Mouse (Mus musculus) liver, adult (tissue): ENCODE results near the gene E130311K13Rik.

Experiments used
- GATA4 ChIP-seq: IDR thresholded peaks from 2 replicates; pipeline ENCODE4 v1.6.1; 2014; ENCODE audit warnings: mild to moderate bottlenecking, low read length; ENCODE audit not compliant: insufficient replicate concordance

E130311K13Rik gene

DNA sequence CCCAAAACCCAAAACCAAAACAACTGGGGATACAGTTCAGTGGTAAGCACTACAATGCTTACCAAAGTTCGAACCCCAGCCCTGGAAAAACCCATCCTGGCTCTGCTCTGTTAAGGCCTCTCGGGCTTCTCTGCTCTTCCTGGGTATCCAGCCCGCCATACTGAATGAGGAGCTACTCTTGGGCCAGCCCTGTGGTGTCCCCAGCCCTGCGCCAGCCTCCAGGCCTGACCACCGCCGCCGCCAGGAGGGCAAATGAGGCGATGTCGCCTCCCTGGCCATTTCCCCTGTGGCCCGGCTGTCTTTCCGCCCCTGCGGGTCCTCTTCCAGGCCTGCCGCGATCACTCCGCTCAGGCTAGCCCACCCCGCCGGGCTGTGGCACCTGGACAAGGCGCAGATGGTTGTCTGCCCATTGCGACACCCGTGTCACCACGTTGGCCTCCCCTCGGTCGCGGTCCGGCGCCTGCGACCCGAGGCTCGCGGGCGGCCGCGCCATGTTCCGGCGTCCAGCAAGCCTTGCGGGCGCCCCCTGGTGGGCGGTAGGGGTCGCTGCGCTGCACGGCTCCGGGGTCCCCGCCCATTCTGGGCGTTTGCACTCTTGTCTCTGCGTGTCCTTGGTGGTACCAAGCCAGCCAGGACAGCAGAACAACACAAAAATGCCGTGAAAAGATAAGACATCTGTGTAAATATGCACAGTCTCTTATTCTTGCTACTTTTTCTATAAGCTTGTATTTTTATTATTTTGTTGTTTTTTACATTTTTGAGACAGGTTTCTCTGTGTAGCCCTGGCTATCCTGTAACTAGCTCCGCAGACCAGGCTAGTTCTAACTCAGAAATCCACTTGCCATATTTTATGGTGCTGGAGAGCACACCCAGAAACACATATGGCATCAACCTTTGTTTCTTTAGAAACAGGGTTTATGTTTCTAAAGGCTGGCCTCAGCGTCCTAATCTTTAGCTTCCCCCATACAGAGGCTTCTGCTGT, at the start of gene E130311K13Rik:
Gene E130311K13Rik, minus strand, starts transcription at position 595 of the 982 bp plus-strand sequence.
- TF ChIP-seq GATA4, result no peak

DNA sequence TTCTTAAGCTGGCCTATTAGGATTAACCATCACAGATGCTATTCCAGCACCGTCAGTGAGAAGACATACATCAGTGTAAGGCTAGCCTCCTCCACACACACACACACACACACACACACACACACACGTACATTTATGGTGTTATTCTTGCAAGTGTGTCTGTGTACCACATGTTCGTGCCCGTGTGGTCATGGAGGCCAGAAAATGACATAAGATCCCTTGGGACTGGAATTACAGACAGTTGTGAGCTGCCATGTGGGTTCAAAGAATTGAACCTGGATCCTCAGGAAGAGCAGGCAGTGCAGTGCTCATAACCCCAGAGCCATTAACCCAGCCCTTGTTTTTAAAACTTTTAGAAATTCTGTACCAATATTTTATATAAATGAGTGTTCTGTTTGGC, 48.6 kb upstream of the E130311K13Rik start:
- no peak for TF ChIP-seq GATA4

DNA sequence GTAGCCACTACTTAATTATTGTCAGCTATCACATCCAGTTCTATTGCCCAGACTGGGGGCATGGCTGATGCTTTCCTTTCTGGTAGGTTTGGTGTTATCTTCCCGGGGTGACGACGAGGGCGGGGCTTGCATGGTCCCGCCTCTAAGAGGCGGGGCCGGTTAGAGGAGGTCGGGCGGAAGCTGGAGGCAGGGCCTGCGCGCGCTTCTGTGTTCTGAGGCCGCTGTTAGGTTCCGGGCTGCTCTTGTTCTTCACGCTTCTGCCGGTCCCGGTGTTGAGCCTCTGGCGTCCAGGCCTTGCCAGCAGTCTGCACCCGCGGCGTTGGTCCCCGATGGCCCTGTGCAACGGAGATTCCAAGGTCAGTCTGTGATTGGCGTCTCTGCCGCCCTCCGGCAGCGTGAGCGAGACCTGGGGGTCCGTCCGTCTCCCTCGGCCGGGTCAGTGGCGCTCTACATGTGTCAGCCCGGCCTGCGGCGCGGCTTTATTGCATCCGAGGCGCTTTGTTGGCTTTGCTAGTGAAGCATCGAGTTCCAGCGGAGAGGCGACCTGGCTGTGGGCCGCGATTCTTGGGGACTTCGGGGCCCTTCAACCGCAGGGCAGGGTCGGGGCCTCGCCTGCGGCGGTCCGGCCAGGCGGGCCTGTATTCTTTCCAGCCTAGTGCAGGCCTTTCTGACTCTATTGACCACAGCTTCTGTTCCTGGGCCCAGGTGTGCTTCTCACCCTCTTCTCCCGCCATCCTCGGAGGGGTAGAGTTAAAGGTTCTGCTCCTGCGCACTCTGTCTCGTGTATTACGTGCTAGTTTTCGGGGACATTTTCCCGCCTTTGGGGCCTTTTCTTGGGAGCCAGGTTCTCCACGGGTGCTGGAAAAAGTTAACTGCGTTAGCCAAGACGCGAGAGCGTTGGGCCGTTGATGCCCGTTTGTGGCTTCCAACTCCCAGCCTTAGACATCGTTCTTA, 47.0 kb upstream of the E130311K13Rik start, which contains the start of gene Gmps:
Gene Gmps, plus strand, starts transcription at position 152 of the 954 bp plus-strand sequence.
- peak; percentile 98; the same call in 1 of the 2 replicates for TF ChIP-seq GATA4

DNA sequence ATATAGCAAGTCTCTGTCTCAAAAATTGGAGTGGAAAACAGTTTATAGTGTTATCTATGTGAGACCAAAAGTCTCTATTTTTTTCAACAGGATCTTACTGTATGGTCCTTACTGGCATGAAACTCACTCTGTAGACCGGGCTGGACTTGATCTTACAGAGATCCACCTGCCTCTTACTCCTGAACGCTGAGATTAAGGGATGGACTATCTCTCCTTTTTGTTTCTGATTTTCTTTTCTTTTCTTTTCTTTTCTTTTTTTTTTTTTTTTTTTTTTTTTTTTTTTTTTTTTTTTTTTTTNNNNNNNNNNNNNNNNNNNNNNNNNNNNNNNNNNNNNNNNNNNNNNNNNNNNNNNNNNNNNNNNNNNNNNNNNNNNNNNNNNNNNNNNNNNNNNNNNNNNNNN, 36.7 kb upstream of the E130311K13Rik start:
- no peak for TF ChIP-seq GATA4

DNA sequence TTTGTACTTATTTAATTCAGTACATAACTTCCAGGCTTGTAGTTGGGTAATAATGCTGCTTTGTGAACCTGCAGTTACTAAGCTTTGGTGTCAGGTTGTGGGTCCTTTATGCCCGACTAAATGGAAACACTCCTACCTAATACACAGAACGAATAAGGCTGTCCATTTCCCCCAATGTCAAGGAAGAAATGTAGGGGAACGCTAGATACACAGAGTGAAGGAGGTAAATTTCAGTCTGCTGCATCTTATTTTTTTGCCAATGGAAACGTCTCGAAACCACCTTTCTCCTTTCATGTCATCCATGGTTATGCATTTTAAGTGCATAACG, 35.6 kb upstream of the E130311K13Rik start:
- no peak for TF ChIP-seq GATA4

DNA sequence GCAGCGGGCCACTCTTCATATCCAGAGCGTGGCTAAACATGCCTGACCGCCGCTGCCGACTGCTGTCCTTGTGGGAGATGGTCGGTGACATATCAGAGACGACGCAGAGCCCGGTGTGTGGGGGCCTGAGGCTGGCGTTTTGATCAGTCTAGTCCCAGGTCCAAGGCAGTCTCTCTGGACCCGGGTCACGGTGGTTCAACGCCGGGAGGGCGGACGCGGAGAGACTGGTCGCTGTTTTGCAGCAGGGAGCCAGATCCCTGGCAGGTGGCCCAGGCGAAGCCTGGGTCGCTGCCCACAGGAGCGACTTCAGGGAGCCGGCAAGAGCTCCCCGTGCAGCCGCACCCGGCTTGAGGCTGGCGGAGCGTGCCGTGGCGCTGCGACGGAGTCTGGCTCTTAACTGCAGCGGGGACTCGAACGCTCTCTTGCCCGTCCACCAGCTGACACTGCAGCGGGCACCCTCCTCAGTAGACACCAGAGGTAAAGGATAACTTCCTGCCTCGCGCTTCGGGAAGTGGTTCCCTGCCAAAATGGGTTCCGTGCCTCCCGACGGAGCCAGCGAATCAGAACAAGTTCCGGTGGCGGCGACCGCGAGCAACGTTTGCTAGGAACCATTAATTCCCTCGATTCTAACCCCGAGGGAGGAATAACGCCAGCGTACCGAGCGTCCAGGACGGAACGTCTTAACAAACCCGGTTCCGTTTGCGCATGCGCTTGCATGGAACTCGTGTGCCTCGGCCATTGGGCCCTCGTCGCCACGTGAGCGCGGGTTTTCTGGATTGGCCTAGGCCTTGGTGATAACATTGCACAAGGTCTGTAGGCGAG, 35.0 kb upstream of the E130311K13Rik start, which contains the start of gene Slc33a1:
Gene Slc33a1, minus strand, starts transcription at position 669 of the 822 bp plus-strand sequence.
- TF ChIP-seq GATA4, result peak; percentile 44; the same call in 1 of the 2 replicates

DNA sequence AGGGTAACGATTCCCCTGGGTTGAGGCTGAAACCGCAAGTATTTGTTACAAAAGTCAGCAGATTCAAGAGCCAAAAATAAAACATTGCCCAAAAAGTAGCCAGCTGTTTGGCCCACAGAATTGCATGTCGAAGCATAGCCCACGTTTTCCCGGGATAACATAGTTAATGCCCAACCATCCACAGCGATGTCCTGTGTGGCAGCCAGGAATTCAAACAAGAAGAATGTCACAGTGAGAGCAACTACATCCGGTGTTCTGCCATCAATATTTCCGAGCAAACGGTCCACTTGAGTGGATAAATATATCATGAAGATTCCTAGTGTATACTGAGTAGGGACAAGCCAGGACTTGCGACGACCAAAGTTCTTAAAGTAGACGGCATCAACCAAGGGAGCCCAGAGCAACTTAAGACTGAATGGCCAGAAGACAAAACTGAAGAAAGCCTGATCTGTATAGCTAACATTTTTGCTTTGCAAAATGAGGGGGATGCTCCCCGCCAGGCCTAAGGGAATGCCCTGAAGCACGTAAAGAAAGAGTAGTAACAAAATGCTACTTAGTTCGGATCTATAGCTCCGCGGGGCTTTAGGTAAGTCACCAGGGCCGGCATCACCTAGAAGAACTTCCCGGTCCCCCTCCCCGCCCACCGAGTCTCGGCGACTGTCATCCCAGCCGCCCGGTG, 34.3 kb upstream of the E130311K13Rik start:
- no peak for TF ChIP-seq GATA4

DNA sequence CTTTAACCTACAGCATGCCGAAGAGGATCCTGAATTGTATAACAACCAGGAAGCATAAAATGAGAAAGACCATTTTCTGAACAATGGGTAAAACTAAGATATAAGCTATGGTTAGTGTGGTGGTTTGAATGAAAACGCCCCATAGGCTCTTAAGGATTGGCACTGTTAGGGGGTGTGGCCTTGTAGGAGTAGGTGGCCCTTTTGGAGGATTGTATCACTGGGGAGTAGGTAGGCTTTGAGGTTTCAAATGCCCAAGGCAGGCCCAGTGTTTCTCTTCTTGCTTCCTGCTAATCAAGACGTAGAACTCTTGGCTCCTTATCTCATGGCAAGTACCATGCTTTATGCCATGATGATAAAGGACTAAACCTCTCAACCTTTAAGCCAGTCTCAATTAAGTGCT, 20.6 kb upstream of the E130311K13Rik start:
- no peak for TF ChIP-seq GATA4

DNA sequence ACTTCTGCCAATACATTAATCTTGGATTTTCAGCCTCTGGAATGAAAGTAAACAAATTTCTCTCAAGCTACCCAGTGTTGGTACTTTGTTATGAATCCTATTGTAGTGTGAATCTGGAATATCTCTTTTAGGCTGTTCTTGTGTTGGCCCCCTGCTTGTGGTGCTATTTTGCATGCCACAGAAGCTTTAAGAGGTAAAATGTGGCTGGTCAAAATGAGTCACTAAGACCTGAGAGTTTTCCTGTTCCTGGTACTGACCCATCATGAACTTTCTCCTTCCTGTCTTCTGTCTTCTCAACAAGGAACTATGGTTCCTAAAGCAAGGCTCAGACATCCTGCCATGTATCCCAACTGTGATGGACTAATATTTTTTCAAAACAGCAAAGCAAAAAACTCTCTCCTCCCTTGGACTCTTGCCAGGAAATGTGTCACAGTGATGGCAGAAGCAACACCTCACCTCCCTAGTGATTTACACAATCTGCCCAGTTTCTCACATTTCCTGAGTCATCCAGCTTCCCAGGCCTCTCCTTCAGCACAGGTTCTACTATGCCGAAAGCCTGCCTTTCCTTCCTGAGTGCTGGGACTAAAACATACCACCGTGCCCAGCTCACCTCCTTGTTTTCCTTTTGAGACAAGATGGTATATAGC, 12.1 kb upstream of the E130311K13Rik start:
- no peak for TF ChIP-seq GATA4

DNA sequence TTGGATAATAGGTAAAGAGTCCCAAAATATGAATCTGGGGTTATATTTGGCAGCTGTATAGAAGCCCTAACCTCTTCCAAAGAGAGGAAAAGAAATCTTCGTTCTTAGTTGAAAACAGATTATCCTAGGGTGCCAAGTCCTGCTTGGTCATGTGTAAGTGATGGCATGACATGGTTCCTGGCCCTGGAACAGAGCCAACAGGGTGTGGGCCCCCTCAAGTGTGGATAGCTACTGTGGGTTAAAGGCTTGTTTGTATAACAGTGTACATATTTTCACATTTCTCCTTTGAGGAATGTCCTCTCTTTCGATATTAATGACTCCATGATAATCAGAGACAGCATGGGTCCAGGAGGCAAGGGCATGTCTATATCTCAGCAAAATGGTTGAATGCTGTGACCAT, 9.7 kb upstream of the E130311K13Rik start:
- TF ChIP-seq GATA4, result no peak

DNA sequence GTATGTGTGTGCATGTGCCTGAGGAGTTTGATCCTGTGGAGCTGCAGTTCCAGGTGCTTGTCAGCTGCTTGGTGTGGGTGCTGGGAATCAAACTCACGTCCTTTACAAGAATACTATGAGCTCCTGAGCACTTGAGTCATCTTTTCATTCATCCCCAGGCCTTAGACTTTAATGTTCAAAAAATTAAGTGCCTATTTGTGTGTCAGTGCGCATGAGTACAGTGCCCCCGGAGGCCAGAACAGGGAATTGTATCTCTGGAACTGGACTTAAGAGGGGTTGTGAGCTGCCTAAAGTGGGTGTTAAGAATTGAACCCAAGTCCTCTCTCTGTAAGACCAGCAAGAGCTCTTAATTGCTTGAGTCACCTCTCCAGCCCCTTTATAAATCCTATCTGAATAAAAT, 9.6 kb downstream of the E130311K13Rik start:
- no peak for TF ChIP-seq GATA4

DNA sequence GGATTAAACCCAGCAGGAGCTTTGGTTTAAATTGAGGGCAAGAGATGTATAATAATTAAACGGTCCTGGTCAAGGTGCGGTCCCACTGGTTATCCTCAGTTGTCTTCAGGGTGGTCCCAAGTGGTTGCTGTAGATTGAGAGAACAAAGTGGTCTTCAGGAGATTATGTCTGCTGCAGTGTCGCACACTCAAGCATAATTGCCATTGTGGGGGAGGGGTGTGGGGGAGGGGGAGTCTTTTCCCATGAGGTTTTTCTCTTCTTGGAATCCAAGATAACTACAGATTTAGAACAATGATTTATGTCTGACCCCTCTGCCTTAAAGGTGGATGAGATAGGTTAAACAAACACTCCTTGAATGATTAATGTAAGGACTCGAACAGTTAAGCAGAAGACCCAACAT, 19.0 kb downstream of the E130311K13Rik start:
- TF ChIP-seq GATA4, result no peak

DNA sequence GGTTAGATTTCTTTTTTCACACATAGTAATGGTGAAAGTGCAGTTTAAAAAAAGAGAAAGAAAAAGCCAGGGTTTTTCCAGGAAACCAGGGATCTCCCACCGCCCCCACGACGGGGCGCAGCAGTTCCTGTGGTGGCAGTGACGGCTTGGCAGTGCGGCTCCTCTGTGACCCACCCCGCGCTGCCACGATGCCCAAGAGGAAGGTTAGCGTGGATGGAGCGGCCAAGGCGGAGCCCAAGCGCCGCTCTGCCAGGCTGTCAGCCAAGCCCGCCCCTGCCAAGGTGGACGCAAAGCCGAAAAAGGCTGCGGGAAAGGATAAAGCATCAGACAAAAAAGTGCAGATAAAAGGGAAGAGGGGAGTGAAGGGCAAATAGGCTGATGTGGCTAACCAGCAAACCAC, 24.0 kb downstream of the E130311K13Rik start:
- TF ChIP-seq GATA4, result no peak
